Mouse (Mus musculus) cerebellum, adult 2 months (tissue): ENCODE measurements around the gene Kcnip1. TPM values are rescaled to one million over a fixed set of nuclear protein-coding genes. Genes with fewer than 3 reads are reported as not detected.

ENCODE experiments used
- DNase-seq, 2 experiments: peaks; one replicate each; pipeline ENCODE4 v3.0.0; 2021
- H3K27ac ChIP-seq: fragments of 200-500 bp; 2 replicates; pipeline ENCODE4 v1.5.1; 2012; ENCODE audit warnings: low read length, control low read depth, inconsistent platforms; ENCODE audit not compliant: insufficient read depth
- H3K27me3 ChIP-seq: fragments of 200-500 bp; 2 replicates; pipeline ENCODE4 v1.6.1; 2012; ENCODE audit warnings: inconsistent platforms, mild to moderate bottlenecking, low read length, moderate library complexity; ENCODE audit not compliant: control insufficient read depth, insufficient read depth
- H3K4me1 ChIP-seq: fragments of 200-500 bp; 2 replicates; pipeline ENCODE4 v1.6.1; 2011; ENCODE audit warnings: low read length; ENCODE audit not compliant: control insufficient read depth, insufficient read depth
- H3K4me3 ChIP-seq: fragments of 200-500 bp; replicated peaks from 2 replicates; pipeline ENCODE3; 2011; ENCODE audit warnings: mild to moderate bottlenecking, low read depth, low read length, control low read depth; ENCODE audit not compliant: insufficient read depth
- CTCF ChIP-seq: fragments of 200-500 bp; IDR thresholded peaks from 2 replicates; pipeline ENCODE4 v1.5.1; 2011; ENCODE audit warnings: low read depth, mild to moderate bottlenecking, control low read depth, low read length, moderate library complexity, borderline replicate concordance; ENCODE audit not compliant: insufficient read depth
- POLR2A ChIP-seq: fragments of 200-500 bp; IDR thresholded peaks from 2 replicates; pipeline ENCODE4 v1.6.1; 2011; ENCODE audit warnings: low read length, control low read depth, borderline replicate concordance; ENCODE audit not compliant: insufficient read depth
- WGBS: fragments of 180-500 bp; shearing (Covaris S2); methylation state at CpG from one replicate; pipeline ENCODE4 v1.1.7; 2018; 5-methylcytosine and 5-hydroxymethylcytosine counted together
- polyA plus RNA-seq: library from polyadenylated mRNA; depleted of rRNA; stranded (reverse); fragments of >200 nt; gene quantifications from 2 replicates; pipeline ENCODE4 v1.2.3, GENCODE M21; 2012

Kcnip1 gene
- polyA plus RNA-seq, 1 experiment, result 78.8 TPM

- H3K4me1 ChIP-seq, result no peaks in the 10 kb centered on the region
- WGBS, result 93% methylated on average over 3 of the region's 3 CpGs
- H3K27ac ChIP-seq, result no peak overlapping the region
- H3K4me3 ChIP-seq, result no peak overlapping the region
- DNase-seq, result no peak
- no peaks in the 10 kb centered on the region for H3K27me3 ChIP-seq
- TF ChIP-seq POLR2A (no peak), CTCF (no peak)
Measured at GRCm38 (mm10) chr11:33887660-33888059, 105.3 kb downstream of the Kcnip1 start.

- no peaks in the 10 kb centered on the region for H3K4me1 ChIP-seq
- no peak overlapping the region for H3K4me3 ChIP-seq
- TF ChIP-seq CTCF (no peak), POLR2A (no peak)
- no peaks in the 10 kb centered on the region for H3K27me3 ChIP-seq
- no peak for DNase-seq
- no peak overlapping the region for H3K27ac ChIP-seq
- WGBS, result 79% methylated on average over 4 of the region's 4 CpGs
Measured at GRCm38 (mm10) chr11:33885981-33886380, 107.0 kb downstream of the Kcnip1 start.

- H3K4me1 ChIP-seq, result no peaks in the 10 kb centered on the region
- H3K27ac ChIP-seq, result no peak overlapping the region
- no peak overlapping the region for H3K4me3 ChIP-seq
- TF ChIP-seq POLR2A, result no peak
- no peak for TF ChIP-seq CTCF
- WGBS, result 82% methylated on average over 5 of the region's 5 CpGs
- DNase-seq, result no peak
- no peaks in the 10 kb centered on the region for H3K27me3 ChIP-seq
Measured at GRCm38 (mm10) chr11:33882731-33883328, 110.1 kb downstream of the Kcnip1 start.

GRCm38 (mm10) chr11:33874925-33875324, 118.0 kb downstream of the Kcnip1 start:
- Histone ChIP-seq H3K27ac (no peak overlapping the region), H3K27me3 (no peaks in the 10 kb centered on the region; the same call in 1 of the 2 replicates), H3K4me1 (no peaks in the 10 kb centered on the region), H3K4me3 (no peak overlapping the region)
- TF ChIP-seq POLR2A, result no peak
- no peak for TF ChIP-seq CTCF
- DNase-seq, result no peak

GRCm38 (mm10) chr11:33873071-33873781, 119.7 kb downstream of the Kcnip1 start:
- TF ChIP-seq CTCF (no peak), POLR2A (no peak)
- no peak overlapping the region for H3K27ac ChIP-seq
- no peak overlapping the region for H3K4me3 ChIP-seq
- 74% methylated on average over 10 of the region's 10 CpGs for WGBS
- no peak for DNase-seq
- H3K27me3 ChIP-seq, result no peaks in the 10 kb centered on the region; the same call in 1 of the 2 replicates
- H3K4me1 ChIP-seq, result no peaks in the 10 kb centered on the region

- TF ChIP-seq POLR2A (no peak), CTCF (no peak)
- WGBS, result 70% methylated on average over 2 of the region's 2 CpGs
- no peak for DNase-seq
- H3K27me3 ChIP-seq, result no peaks in the 10 kb centered on the region; the same call in 1 of the 2 replicates
- no peak overlapping the region for H3K4me3 ChIP-seq
- no peak overlapping the region for H3K27ac ChIP-seq
- H3K4me1 ChIP-seq, result no peaks in the 10 kb centered on the region
Measured at GRCm38 (mm10) chr11:33872716-33873048, 120.3 kb downstream of the Kcnip1 start.

- TF ChIP-seq POLR2A (no peak), CTCF (no peak)
- H3K27ac ChIP-seq, result no peak overlapping the region
- DNase-seq, result no peak
- 63% methylated on average over 9 of the region's 9 CpGs for WGBS
- no peak overlapping the region for H3K4me3 ChIP-seq
- H3K27me3 ChIP-seq, result no peaks in the 10 kb centered on the region; the same call in 1 of the 2 replicates
- no peaks in the 10 kb centered on the region for H3K4me1 ChIP-seq
Measured at GRCm38 (mm10) chr11:33871998-33872715, 120.8 kb downstream of the Kcnip1 start.

GRCm38 (mm10) chr11:33870246-33870645, 122.7 kb downstream of the Kcnip1 start:
- H3K27me3 ChIP-seq, result no peaks in the 10 kb centered on the region; the same call in 1 of the 2 replicates
- H3K4me1 ChIP-seq, result no peaks in the 10 kb centered on the region
- WGBS, result 93% methylated on average over 2 of the region's 2 CpGs
- no peak for DNase-seq
- TF ChIP-seq CTCF (no peak), POLR2A (no peak)
- H3K27ac ChIP-seq, result no peak overlapping the region
- H3K4me3 ChIP-seq, result no peak overlapping the region
